Mouse (Mus musculus) frontal cortex, postnatal 14 days (tissue): ENCODE results near the gene Sft2d1.

Experiments
- DNase-seq, 2 experiments: peaks; one replicate each; pipeline ENCODE4 v3.0.0; 2022; ENCODE audit warnings: low spot score in 2 of 2

The Sft2d1 gene

DNA sequence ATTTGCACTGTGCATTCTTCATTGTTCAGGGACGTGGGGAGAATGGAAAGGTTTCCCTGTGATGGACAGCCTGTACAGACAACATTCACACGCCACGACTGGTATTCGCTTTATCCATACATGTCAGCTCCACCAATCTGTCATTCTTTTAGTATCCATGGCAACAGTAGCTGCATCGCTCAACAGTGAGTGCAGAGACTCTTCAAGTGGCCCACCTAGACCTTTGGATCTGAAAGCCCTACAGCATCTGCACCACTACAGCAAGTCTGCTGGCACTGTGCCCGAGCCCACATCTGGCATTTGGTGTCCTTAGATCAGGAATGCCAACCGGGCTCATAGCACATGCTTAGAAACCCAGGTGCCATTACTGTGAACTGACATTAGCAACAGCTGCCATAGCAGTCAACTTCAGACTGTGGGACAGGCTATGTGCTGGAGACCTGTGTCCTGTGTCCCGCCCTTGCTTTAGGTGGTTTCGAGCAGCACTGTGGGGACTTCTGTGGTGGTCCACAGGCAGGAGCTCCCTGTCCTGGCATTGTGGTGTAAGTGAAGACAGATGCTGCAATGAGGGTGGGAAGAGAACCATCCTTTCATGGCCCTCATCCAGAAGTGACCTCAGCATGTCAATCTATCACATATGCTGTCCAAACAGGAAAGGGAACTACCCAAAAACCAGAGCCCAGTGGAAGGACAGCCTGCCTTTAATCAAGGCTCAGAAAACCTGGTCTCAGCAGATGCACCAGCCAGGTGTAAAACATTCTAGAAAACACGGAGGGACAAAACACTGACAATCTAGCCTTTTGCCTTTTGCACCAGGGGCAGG is 50.6 kb downstream of the Sft2d1 start:
- no peak for DNase-seq

DNA sequence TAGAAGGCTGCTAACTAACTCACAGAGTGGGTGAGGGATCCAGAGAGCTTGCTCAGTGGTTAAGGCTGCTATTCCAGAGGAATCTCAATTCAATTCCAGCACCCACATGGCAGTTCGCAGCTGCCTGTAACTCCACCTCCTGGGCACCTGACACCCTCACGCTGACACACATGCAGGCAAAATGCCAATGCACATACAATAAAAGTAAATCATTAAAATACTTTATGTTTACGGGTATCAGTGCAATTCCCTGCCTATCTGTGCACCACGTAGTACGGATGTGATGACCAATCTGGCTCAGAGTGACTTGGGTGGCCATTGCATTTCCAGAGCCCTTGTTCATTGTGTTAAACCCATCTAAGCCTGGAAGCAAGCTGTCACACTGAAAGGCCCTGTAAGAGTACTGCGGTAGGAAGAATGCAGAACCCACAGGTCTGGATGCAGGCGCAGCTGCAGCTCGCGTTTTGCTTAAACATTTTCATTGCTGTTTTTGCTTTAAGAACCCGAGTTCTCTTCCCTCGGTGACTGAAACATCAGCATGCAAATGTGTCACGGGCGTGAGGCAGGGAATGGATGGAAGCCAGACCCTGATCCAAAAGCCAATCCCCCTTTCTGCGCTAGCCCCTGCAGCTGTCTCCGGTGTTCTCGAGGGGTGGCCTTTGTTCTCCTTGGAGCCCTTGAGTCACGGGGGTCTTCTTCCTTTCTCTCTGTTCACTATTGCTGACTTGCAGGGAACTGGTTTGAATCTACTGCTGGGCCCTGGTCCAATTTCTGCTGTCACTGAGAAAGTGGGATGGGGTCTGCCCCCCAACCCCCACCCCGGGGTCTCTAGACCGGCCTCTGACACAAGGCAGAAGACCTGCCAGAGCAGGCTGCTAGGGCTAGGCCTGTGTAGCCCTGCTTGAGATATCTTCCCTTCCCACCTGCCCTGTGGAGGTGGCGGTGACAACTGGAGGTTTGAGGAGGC is 56.9 kb downstream of the Sft2d1 start:
- peak in 1 of 2 experiments; percentile 45 for DNase-seq

DNA sequence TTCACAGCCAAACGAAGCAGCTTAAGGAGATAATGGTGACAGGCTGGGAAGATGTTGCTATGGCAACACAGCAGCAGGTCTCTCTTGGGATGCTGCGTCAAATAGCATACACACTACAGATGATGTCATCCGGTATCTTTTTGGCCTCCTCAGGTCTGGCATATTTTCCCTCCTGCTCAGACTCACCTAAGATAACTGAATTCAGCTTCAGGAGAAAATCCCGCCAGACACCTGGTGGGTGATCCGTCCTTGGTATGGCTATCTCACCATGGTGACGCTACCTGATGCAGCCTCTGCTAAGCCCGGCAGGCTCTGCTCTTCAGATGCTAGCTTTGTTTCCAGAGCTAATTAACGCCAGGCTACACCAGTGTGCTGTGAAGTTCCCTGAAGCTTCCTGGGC is 57.7 kb downstream of the Sft2d1 start:
- peak; percentile 41 to 62 for DNase-seq

DNA sequence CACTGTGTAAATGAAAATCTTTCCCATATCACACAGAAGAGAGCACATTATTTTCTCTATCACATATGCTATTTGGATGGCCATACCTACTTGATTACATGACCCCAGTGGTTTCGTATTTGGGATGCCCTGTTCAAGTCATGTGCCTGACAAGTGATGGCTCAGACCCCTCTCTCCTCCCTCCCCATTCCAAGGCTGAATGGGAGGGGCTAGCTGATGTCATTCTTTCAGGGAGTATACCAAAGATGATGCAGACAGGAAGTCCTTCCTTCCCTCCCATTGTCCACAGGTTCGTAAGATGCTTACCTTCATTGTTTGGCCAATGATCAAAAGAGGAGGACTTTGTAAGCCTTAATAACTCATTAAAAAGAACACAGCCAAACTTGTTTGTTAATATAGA is 58.3 kb downstream of the Sft2d1 start:
- no peak for DNase-seq

DNA sequence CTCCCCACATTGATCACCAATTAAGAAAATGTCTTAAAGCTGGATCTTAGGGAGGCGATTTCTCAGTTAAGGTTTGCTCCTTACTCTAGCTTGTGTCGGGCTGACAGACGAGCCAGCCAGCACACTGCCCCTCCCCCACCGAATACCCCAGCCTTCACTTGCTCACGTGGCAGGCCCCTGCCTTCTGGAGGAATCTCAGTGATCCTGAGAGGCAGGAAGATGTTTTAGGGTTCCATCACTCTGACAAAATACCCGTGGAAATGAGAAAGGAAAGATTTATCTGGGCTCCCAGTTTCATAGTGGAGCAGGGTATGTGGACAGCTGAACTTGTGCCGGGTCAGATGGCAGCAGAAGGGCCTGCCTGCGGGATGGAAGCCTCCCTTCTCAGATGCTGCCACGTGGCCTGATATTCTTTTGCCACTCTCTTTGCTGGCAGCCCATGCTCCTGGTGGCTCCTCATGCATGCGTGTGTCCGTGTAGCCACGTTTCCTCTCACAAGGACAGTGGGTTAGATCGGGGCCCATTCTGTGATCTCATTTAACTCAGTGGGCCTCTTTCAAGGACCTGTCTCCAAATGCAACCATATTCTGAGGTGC is 59.8 kb downstream of the Sft2d1 start:
- DNase-seq, result no peak

DNA sequence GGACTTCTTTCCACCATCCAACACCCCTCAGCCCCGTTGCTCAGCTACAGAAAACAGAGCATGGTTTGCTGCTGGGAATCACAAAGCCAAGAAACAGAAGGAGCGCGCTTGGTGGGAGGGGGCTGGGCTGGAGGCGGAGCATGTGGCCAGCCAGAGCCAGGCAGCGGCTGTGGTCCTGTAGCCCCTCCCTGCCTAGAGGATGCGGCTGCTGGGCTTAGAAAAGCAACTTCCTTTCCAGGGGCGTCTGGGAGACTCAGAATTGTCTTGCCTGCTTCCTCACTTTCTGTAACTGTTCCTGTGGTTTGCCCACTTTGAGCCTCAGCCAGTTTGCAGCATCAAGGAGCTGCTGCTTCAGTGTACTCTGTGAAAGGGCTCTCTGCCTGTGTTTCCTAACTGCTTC is 60.9 kb downstream of the Sft2d1 start:
- DNase-seq, result peak; percentile 74 to 84

DNA sequence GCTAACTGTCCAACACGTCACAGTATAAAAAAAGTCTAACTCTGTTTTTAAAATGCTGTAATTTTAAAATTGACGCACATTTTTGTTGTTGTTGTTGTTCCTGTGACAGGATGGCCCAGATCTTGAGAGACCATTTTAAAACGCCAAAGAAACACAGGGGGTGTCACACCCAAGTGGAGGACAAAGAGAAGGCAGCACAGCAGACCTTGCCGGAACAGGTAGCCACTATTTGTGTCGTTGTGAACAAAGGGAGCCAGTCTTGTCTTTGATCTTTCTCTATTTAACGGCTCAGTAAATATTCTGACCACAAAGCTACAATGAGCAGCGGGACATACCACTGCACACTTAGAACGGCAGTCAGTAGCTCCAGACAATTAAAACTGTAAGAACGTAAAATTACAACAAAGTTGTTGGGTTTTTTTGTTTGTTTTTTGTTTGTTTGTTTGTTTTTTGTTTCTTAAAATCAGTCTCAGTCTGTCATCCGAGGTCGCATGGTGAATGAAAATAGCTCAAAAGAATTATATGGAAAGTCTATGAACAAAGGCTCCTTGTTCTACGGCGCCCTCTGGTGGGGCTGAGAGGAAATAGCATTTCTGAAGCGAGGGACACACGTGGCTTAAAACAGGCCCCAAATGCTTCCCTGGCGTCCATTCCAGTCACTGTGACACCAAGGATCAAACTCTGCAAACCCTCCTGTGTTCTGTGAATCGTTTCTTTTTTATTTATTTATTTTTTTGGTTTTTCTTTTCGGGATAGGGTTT is 61.6 kb downstream of the Sft2d1 start:
- DNase-seq, result peak; percentile 74 to 79
